Mouse (Mus musculus) skeletal muscle tissue, adult 2 months (tissue): ENCODE data around the gene Kcnq5.
"Not testable (repeated sequence)": the region's sequence is repeated elsewhere in the genome, so short reads cannot be mapped to it uniquely, and the experiment has no call there.

Experiments used
- DNase-seq: peaks from one replicate; pipeline ENCODE4 v3.0.0-alpha.2; 2012; ENCODE audit warnings: low read depth, low spot score

Gene Kcnq5

GRCm38 (mm10) chr1:21488645-21489044 is 473.1 kb downstream of the Kcnq5 start:
- no peak for DNase-seq

- peak; percentile 75 for DNase-seq
Observed at GRCm38 (mm10) chr1:21486266-21486665, 475.5 kb downstream of the Kcnq5 start.

DNA sequence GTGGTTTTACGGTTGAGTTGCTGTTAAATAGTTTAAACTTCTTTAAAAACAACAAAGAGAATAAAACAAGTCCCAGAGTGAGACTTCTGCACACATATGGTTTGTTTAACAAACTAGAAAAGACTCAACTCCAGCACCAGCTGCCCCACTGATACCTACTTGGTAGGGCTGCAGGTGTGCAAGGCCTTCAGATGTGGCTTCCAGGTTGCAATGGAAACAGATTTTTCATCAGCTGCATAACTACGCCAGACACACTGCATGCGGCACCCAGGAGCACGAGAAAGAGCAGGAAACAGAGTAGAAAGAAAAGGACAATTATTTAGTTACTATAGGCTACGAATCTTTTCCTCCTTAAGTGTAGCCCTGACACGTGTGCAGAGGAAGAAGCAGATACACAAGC is 492.4 kb downstream of the Kcnq5 start:
- DNase-seq = no peak

DNA sequence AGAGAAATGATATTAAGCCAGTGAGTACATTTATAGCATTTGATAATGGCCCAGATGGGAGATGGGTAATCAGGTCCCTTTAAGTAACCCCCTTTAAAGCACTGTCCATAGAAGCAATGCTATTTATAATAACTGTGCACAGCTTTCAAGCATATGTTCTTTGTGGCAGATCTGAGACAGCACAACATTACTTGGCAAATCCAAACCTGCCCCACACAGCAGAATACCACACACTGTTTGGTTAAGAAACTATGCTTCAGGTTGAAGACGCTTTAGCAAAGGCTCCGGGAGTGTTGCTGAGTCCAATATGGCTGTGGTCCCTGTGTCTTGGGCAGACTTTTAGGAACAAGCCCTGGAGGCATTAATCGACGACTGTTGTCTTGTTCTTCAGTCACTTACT is 495.3 kb downstream of the Kcnq5 start:
- no peak for DNase-seq

GRCm38 (mm10) chr1:21460941-21461689 is 500.6 kb downstream of the Kcnq5 start:
- DNase-seq = no peak

DNA sequence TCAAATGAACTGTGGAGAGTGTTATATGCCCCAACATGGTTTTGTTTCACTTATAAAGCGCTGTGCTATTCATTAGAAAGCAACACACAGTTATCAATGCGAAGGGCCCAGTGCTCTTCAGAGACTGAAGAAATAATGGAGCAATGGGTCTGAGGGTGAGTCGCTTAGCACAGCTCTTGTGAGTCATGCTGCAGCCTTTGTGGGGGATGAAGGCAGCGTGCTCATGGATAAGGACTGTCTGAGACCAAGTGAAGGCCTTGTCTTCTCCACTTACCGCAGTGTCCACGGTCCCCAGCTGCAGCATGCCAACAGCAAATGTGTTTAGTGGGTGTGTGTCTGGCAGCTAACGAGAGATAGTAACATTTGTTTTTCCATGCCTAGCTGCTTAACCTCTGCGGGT is 503.2 kb downstream of the Kcnq5 start:
- DNase-seq = no peak

- peak; percentile 80 for DNase-seq
Observed at GRCm38 (mm10) chr1:21455971-21456370, 505.8 kb downstream of the Kcnq5 start.

DNA sequence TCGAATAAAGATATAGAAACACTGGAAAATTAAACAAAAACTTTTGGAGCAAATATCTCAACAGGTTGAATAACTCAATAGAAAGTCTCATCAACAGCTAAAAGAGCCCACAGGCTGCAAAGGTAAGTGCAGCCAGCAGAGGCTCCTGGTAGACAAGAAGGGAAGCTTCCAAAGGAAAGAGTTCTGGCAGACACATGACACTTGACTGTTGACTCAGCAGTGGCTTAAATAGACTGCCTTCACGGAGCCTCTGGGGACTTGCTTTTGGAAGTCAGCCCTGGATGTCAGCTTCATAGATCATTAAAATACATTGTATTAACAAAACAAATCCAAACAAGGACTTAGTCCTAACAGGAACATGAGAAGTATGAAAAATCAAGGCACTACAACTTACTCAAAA is 513.5 kb downstream of the Kcnq5 start:
- peak; percentile 85 for DNase-seq

DNA sequence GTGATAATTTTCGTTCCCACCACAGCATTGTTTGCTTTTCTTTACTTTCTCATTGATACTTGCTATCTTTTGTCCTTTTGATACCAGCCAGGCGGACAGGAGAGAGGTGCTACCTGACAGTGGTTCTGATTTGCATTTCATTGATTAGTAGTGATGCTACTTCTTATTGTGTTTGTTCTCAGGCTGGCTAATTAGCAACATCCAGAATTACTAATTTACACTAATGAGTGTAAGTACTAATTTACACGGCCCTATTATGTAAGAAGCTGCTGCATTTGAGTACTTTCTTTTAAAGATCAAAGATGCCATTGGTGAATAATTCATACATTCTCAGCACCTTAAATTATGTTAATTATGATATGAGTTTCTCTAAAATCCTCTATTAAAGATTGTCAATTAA is 525.0 kb downstream of the Kcnq5 start:
- DNase-seq = no peak

GRCm38 (mm10) chr1:21434853-21435252 is 526.9 kb downstream of the Kcnq5 start:
- no peak for DNase-seq

- no peak for DNase-seq
Observed at GRCm38 (mm10) chr1:21431666-21432065, 530.1 kb downstream of the Kcnq5 start.

GRCm38 (mm10) chr1:21428079-21428478 is 533.7 kb downstream of the Kcnq5 start:
- peak; percentile 68 for DNase-seq

DNA sequence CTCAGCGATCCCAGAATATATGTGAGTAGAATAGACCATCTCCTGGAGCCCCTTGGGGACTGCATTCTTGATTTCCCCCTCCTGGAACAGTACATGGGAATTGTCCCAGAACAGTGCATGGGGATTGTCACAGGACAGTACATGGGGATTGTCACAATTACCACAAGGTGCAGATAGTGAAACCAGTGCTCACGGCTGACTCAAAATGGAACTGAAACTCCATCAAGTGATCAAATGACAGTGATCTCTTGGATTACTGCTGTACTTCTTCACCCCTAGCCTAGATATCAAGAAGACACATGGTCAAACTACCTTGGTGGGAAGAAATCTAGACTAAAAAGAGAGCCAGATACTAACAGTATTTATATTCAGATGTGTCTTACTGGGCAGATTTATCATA is 536.1 kb downstream of the Kcnq5 start:
- DNase-seq = no peak

DNA sequence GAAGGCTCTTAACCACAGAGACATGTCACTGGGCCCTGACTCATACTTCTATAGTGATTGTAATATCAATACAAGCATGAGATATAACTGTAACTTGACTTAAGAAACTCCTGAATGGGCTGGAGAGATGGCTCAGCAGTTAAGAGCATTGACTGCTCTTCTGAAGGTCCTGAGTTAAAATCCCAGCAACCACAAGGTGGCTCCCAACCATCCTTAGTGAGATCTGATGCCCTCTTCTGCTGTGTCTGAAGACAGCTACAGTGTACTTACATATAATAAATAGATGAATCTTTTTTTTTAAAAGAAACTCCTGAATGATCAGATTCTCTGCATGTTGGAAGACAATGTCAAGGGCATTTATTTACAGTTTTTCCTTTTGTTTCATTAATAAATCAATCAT is 542.4 kb downstream of the Kcnq5 start:
- DNase-seq = no peak

DNA sequence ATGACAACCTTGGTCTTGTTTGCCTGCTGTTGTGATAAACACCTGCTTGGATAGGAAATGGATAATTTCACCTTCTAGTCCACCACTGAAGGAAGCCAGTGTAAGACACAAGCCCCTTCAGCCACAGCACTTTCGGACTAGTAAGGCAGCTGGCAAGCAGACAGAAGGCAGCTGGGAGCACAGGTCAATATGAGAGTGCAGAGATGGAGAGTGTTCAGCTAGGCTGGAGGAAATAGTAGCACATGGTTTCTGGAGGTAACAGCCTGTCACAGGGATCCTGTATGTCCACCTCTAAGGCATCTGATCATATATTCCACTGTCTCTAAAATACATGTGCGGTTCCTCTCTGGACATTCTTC is 549.6 kb downstream of the Kcnq5 start:
- no peak for DNase-seq

- DNase-seq = peak; percentile 48
Observed at GRCm38 (mm10) chr1:21411331-21412196, 550.2 kb downstream of the Kcnq5 start.

DNA sequence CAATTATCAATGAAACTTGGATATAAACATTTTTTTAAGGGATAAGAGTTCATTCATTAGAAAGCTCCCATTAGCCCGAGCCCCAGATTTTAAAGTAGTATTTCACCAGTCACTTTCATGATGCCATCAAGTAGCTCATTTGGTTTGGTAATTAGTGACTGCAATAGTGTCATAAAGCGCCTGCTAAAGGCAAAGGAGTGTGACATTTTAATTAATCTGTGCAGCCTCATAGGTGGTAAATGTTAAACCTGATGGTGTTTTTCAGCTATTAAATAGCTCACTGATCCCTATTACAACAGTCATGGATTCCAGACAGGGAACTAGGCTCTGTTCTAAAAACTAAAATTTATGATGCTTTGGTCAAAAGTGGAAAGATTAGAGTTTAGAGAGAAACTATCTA is 554.5 kb downstream of the Kcnq5 start:
- DNase-seq = no peak

- DNase-seq = no peak
Observed at GRCm38 (mm10) chr1:21402804-21403203, 558.9 kb downstream of the Kcnq5 start.

DNA sequence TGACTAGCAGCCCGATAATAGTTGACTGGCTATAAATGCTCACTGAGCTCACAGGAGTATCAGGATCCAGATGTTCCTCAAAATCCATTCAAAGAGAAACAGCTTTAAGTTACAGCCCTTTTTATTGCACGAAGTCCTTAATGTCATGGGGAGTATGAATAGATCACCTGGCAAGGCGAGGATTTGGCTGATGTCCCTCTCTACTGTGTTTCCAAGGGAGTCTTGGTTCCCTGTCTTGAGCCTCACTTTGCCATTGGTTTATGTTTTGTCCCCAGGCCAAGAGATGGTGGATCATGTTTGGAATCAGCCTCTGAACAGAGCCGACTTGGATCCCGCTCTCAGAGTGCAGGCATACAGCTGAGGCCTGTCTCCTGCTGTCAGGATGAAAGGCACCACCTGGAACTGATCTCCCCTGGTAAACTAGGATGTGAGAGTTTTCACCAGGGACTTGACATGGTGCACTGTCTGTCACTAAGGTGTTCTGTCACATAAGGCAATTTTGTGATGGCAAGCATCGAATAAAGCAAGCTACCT is 570.5 kb downstream of the Kcnq5 start:
- no peak for DNase-seq

- DNase-seq = no peak
Observed at GRCm38 (mm10) chr1:21383256-21383655, 578.5 kb downstream of the Kcnq5 start, which contains the start of gene Khdc1b. Khdc1b (plus strand) TSS chr1:21383556.

DNA sequence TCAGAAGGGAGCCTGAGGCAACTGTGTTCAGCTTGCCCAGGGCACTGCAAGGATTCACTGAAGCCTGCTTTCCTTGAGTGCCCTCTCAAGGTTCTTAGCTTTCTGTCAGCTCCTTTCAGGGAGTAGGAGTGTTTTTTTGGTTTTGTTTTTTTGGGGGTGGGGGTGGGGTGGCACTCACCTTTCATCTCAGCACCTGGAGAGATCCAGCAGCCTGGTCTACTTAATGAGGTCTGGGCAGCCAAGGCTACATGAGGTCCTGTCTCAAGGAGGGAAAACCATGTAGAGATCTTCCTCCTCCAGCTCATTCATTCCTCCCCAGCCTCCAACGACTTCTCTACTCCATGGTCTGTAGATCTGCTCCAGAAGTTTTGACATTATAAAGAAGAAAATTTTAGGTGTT is 593.7 kb downstream of the Kcnq5 start, which contains the start of gene Khdc1c:
Khdc1c (plus strand) TSS at position 301 of the 400 bp plus-strand sequence.
- DNase-seq = not testable (repeated sequence)

- no peak for DNase-seq
Observed at GRCm38 (mm10) chr1:21349341-21349740, 612.4 kb downstream of the Kcnq5 start, which contains the start of gene Khdc1a. Khdc1a (plus strand) TSS chr1:21349641.
